Mouse (Mus musculus) CH12.LX (cell line): Measurements from ENCODE around the gene Pglyrp2. TPM values are rescaled to one million over a fixed set of nuclear protein-coding genes. Genes with fewer than 3 reads are reported as not detected.

Experiments
- DNase-seq: peaks from one replicate; pipeline ENCODE4 v3.0.0-alpha.2; 2013; ENCODE audit errors: extremely low read depth
- H3K27ac ChIP-seq: 2 replicates; pipeline ENCODE4 v1.5.1; 2012; ENCODE audit warnings: low read depth, mild to moderate bottlenecking, control low read depth, moderate library complexity; ENCODE audit not compliant: insufficient read depth
- H3K27me3 ChIP-seq: replicated peaks from 2 replicates; pipeline ENCODE3; 2012; ENCODE audit warnings: inconsistent platforms
- H3K36me3 ChIP-seq, 2 experiments: replicated peaks in 1 of 2; 2 replicates each; pipeline versions ENCODE3 to v1.6.1; 2012; ENCODE audit warnings: inconsistent platforms in 1 of 2, low read length in 1 of 2, mild to moderate bottlenecking in 1 of 2, mixed read lengths in 1 of 2, moderate library complexity in 1 of 2; ENCODE audit not compliant: control insufficient read depth in 1 of 2, insufficient read depth in 1 of 2
- H3K4me1 ChIP-seq, 2 experiments: 2 replicates each; pipeline ENCODE4 v1.6.1; 2012; ENCODE audit warnings: inconsistent platforms in 1 of 2, moderate library complexity in 1 of 2; ENCODE audit not compliant: insufficient read depth in 2 of 2, control insufficient read depth in 1 of 2
- H3K4me2 ChIP-seq: 2 replicates; pipeline ENCODE4 v1.6.1; 2012; ENCODE audit warnings: low read depth, mild to moderate bottlenecking, control low read depth; ENCODE audit not compliant: poor library complexity, insufficient read depth, severe bottlenecking
- H3K4me3 ChIP-seq, 3 experiments: fragments of 150-350 bp in 1 of 3; sonication (generic) in 1 of 3; replicated peaks in 1 of 3; 2 replicates each; pipeline versions ENCODE3 to v1.5.1; 2011 to 2012; ENCODE audit warnings: low read depth in 2 of 3, low read length in 2 of 3, mild to moderate bottlenecking in 2 of 3, moderate library complexity in 2 of 3, control low read depth in 1 of 3, improper control_type of control experiment in 1 of 3, inconsistent platforms in 1 of 3, mixed read lengths in 1 of 3; ENCODE audit not compliant: poor library complexity in 1 of 3
- H3K79me2 ChIP-seq: replicated peaks from 2 replicates; pipeline ENCODE4 v1.6.1; 2012; ENCODE audit warnings: mild to moderate bottlenecking, moderate library complexity; ENCODE audit not compliant: control insufficient read depth, poor library complexity, insufficient read depth, severe bottlenecking; ENCODE audit errors: extremely low read depth
- H3K9ac ChIP-seq: 2 replicates; pipeline ENCODE4 v1.6.1; 2012; ENCODE audit warnings: low read depth, mild to moderate bottlenecking, control low read depth, moderate library complexity; ENCODE audit not compliant: insufficient read depth
- H3K9me3 ChIP-seq: replicated peaks from 2 replicates; pipeline ENCODE3; 2012; ENCODE audit warnings: low read length, inconsistent platforms, mixed read lengths
- BHLHE40 ChIP-seq: IDR thresholded peaks from 2 replicates; pipeline ENCODE4 v1.6.1; 2011; ENCODE audit warnings: mild to moderate bottlenecking, low read depth, low read length, improper control_type of control experiment
- CHD2 ChIP-seq: IDR thresholded peaks from 2 replicates; pipeline ENCODE4 v1.6.1; 2011; ENCODE audit warnings: low read length, improper control_type of control experiment
- CTCF ChIP-seq, 2 experiments: IDR thresholded peaks in 1 of 2; conservative IDR thresholded peaks in 1 of 2; 2 replicates each; pipeline ENCODE4 v1.5.1; 2011 to 2012; ENCODE audit warnings: low read depth in 2 of 2, low read length in 2 of 2, improper control_type of control experiment in 1 of 2, inconsistent platforms in 1 of 2, mild to moderate bottlenecking in 1 of 2, moderate library complexity in 1 of 2
- ELF1 ChIP-seq: IDR thresholded peaks from 2 replicates; pipeline ENCODE4 v1.6.1; 2014; ENCODE audit warnings: low read depth, mild to moderate bottlenecking, inconsistent platforms, low read length, improper control_type of control experiment
- EP300 ChIP-seq: IDR thresholded peaks from 2 replicates; pipeline ENCODE4 v1.6.1; 2011; ENCODE audit warnings: low read length, improper control_type of control experiment
- ETS1 ChIP-seq: conservative IDR thresholded peaks from 2 replicates; pipeline ENCODE4 v1.6.1; 2012; ENCODE audit warnings: low read depth, mild to moderate bottlenecking, inconsistent platforms, low read length, improper control_type of control experiment, moderate library complexity
- HCFC1 ChIP-seq: IDR thresholded peaks from 2 replicates; pipeline ENCODE4 v1.6.1; 2012; ENCODE audit warnings: low read depth, mild to moderate bottlenecking, inconsistent platforms, low read length, improper control_type of control experiment
- IRF4 ChIP-seq: IDR thresholded peaks from 2 replicates; pipeline ENCODE4 v1.6.1; 2014; ENCODE audit warnings: low read depth, mild to moderate bottlenecking, inconsistent platforms, low read length, improper control_type of control experiment
- JUN ChIP-seq: IDR thresholded peaks from 2 replicates; pipeline ENCODE4 v1.6.1; 2011; ENCODE audit warnings: low read depth, mild to moderate bottlenecking, low read length, improper control_type of control experiment, moderate library complexity; ENCODE audit not compliant: insufficient read depth
- JUND ChIP-seq: conservative IDR thresholded peaks from 2 replicates; pipeline ENCODE4 v1.6.1; 2011; ENCODE audit warnings: low read depth, low read length, improper control_type of control experiment
- KAT2A ChIP-seq: IDR thresholded peaks from 2 replicates; pipeline ENCODE4 v1.6.1; 2012; ENCODE audit warnings: low read length, improper control_type of control experiment, inconsistent platforms; ENCODE audit not compliant: insufficient replicate concordance
- MAFK ChIP-seq: IDR thresholded peaks from 2 replicates; pipeline ENCODE4 v1.6.1; 2011; ENCODE audit warnings: low read length, improper control_type of control experiment; ENCODE audit not compliant: insufficient replicate concordance
- MAX ChIP-seq: IDR thresholded peaks from 2 replicates; pipeline ENCODE4 v1.6.1; 2011; ENCODE audit warnings: low read length, improper control_type of control experiment
- MXI1 ChIP-seq: IDR thresholded peaks from 2 replicates; pipeline ENCODE4 v1.6.1; 2011; ENCODE audit warnings: mild to moderate bottlenecking, low read depth, low read length, improper control_type of control experiment
- MYC ChIP-seq: IDR thresholded peaks from 2 replicates; pipeline ENCODE4 v1.6.1; 2011; ENCODE audit warnings: low read depth, mild to moderate bottlenecking, improper control_type of control experiment, low read length
- NRF1 ChIP-seq: IDR thresholded peaks from 2 replicates; pipeline ENCODE4 v1.6.1; 2014; ENCODE audit warnings: low read depth, mild to moderate bottlenecking, inconsistent platforms, low read length, improper control_type of control experiment, moderate library complexity
- PAX5 ChIP-seq: IDR thresholded peaks from 2 replicates; pipeline ENCODE4 v1.6.1; 2012; ENCODE audit warnings: low read length, inconsistent platforms, mixed read lengths
- RAD21 ChIP-seq: IDR thresholded peaks from 2 replicates; pipeline ENCODE4 v1.6.1; 2011; ENCODE audit warnings: low read depth, mild to moderate bottlenecking, low read length, improper control_type of control experiment, moderate library complexity
- SIN3A ChIP-seq: IDR thresholded peaks from 2 replicates; pipeline ENCODE4 v1.6.1; 2012; ENCODE audit warnings: low read length, improper control_type of control experiment, inconsistent platforms
- SMC3 ChIP-seq: IDR thresholded peaks from 2 replicates; pipeline ENCODE4 v1.6.1; 2011; ENCODE audit warnings: low read depth, low read length, improper control_type of control experiment
- TBP ChIP-seq: conservative IDR thresholded peaks from 2 replicates; pipeline ENCODE4 v1.6.1; 2011; ENCODE audit warnings: low read depth, low read length, improper control_type of control experiment
- TCF12 ChIP-seq: IDR thresholded peaks from 2 replicates; pipeline ENCODE4 v1.6.1; 2014; ENCODE audit warnings: low read depth, mild to moderate bottlenecking, inconsistent platforms, low read length, improper control_type of control experiment
- UBTF ChIP-seq: IDR thresholded peaks from 2 replicates; pipeline ENCODE4 v1.6.1; 2012; ENCODE audit warnings: low read depth, mild to moderate bottlenecking, inconsistent platforms, low read length, improper control_type of control experiment, moderate library complexity
- USF1 ChIP-seq: IDR thresholded peaks from 2 replicates; pipeline ENCODE4 v1.6.1; 2014; ENCODE audit warnings: low read depth, mild to moderate bottlenecking, inconsistent platforms, low read length, improper control_type of control experiment
- USF2 ChIP-seq: conservative IDR thresholded peaks from 2 replicates; pipeline ENCODE4 v1.6.1; 2011; ENCODE audit warnings: low read depth, low read length, improper control_type of control experiment
- ZC3H11A ChIP-seq: IDR thresholded peaks from 2 replicates; pipeline ENCODE4 v1.6.1; 2012; ENCODE audit warnings: low read depth, mild to moderate bottlenecking, inconsistent platforms, low read length, improper control_type of control experiment
- ZKSCAN1 ChIP-seq: IDR thresholded peaks from 2 replicates; pipeline ENCODE4 v1.6.1; 2012; ENCODE audit warnings: low read depth, inconsistent platforms, low read length, improper control_type of control experiment, borderline replicate concordance
- dilution Hi-C: fragments of 300-500 bp; cut with MboI; formaldehyde crosslinking; loops from 2 replicates; pipeline ENCODE4 v1.14.3; 2020; ENCODE audit warnings: low sequenced_read_pairs; ENCODE audit not compliant: extremely low pct_unique_long_range_greater_than_20kb, extremely low pct_ligation_motif_present
- in situ Hi-C: fragments of 300-500 bp; cut with MboI; formaldehyde crosslinking; loops from 3 replicates; pipeline ENCODE4 v1.14.3; 2019; ENCODE audit warnings: low sequenced_read_pairs, low pct_ligation_motif_present, low pct_unique_long_range_greater_than_20kb, mixed read lengths
- polyA plus RNA-seq: library from polyadenylated mRNA; unstranded; fragments of >175 nt; gene quantifications from 2 replicates; pipeline ENCODE4 v1.2.1, GENCODE M21; 2012; ENCODE audit warnings: low read depth; ENCODE audit not compliant: insufficient read length
- total RNA-seq, 2 experiments: library from RNA; depleted of rRNA; stranded (reverse); fragments of 300-350 nt in 1 of 2; fragments of >200 nt in 1 of 2; gene quantifications; 2 replicates each; pipeline ENCODE4 v1.2.3; 2012 to 2014

The Pglyrp2 gene
- total and polyA plus RNA-seq, 3 experiments: 2.0 to 5.8 (median 4.1) TPM

- no peak for TF ChIP-seq MAX
- TF ChIP-seq JUN: no peak
- peak; percentile 82 for TF ChIP-seq SMC3
- TF ChIP-seq USF1: no peak
- no peak for TF ChIP-seq ELF1
- TF ChIP-seq KAT2A: no peak
- TF ChIP-seq ETS1: no peak
- no peak for TF ChIP-seq USF2
- TF ChIP-seq EP300: no peak
- peak; percentile 67 to 80 for TF ChIP-seq CTCF (conservative IDR thresholded peaks at IDR 0.05 in 1 of 2, IDR thresholded peaks at IDR 0.05 in 1 of 2; ENCODE audit: low read depth in 2 of 2, low read length in 2 of 2)
- TF ChIP-seq CHD2: no peak
- no peak for TF ChIP-seq TBP
- TF ChIP-seq IRF4: no peak
- no peak for TF ChIP-seq MYC
- TF ChIP-seq RAD21: peak; percentile 48
- TF ChIP-seq HCFC1: no peak
- TF ChIP-seq, all 38 proteins: peak for 3
- Histone ChIP-seq H3K9ac (no peak overlapping the region), H3K4me2 (no peak overlapping the region), H3K27me3 (no peaks in the 10 kb centered on the region), H3K4me3 (no peak overlapping the region), H3K4me1 (peaks cover 9 to 29% of the 10 kb centered on the region in 2 experiments), H3K9me3 (no peaks in the 10 kb centered on the region), H3K27ac (no peak overlapping the region), H3K36me3 (peaks cover 11 to 31% of the 10 kb centered on the region in 2 experiments), H3K79me2 (no peaks in the 10 kb centered on the region)
- dilution Hi-C loops: no loop called here
- in situ Hi-C loops: no loop called here
- peak; percentile 62 for DNase-seq
Measured at GRCm38 (mm10) chr17:32386659-32387432, 37.1 kb downstream of the Pglyrp2 start.

GRCm38 (mm10) chr17:32383661-32384060 is 40.3 kb downstream of the Pglyrp2 start:
- no peak for DNase-seq
- in situ Hi-C loops: no loop called here
- dilution Hi-C loops: no loop called here

More at GRCm38 (mm10) chr17:32383661-32384060, 40.3 kb downstream of the Pglyrp2 start:
- no peak overlapping the region for H3K9ac ChIP-seq
- no peaks in the 10 kb centered on the region for H3K9me3 ChIP-seq
- peaks cover 9 to 22% of the 10 kb centered on the region in 2 experiments for H3K4me1 ChIP-seq
- H3K27me3 ChIP-seq: no peaks in the 10 kb centered on the region
- TF ChIP-seq ETS1 (no peak), TBP (no peak), MAFK (no peak), CTCF (conservative IDR thresholded peaks at IDR 0.05 in 1 of 2, IDR thresholded peaks at IDR 0.05 in 1 of 2; ENCODE audit: low read depth in 2 of 2, low read length in 2 of 2) (no peak), BHLHE40 (no peak), ZKSCAN1 (no peak), HCFC1 (no peak), UBTF (no peak), USF1 (no peak), MAX (no peak), JUN (no peak), TCF12 (no peak), ZC3H11A (no peak), MXI1 (no peak), JUND (no peak), ELF1 (no peak), SIN3A (no peak), NRF1 (no peak), PAX5 (no peak)
- H3K79me2 ChIP-seq: no peaks in the 10 kb centered on the region
- H3K4me2 ChIP-seq: no peak overlapping the region
- no peak overlapping the region for H3K27ac ChIP-seq
- peaks cover 0 to 10% of the 10 kb centered on the region in 2 experiments for H3K36me3 ChIP-seq
- no peak overlapping the region for H3K4me3 ChIP-seq
